Comparison of ENCODE assay signal across 11 mouse cellular contexts in genomic region chr6:88640331-88640730, GRCm38 (mm10). TPM values are rescaled to one million over a fixed set of nuclear protein-coding genes. Genes with fewer than 3 reads are reported as not detected.
A peak's percentile ranks its signal among the peaks of the same experiment; 100 is the strongest.
DNase-seq lines count a peak whose midpoint lies in the region; ATAC-seq and TF ChIP-seq lines count a peak whose summit lies in the region.
"Had no signal": no experiment of that assay in that cellular context is flagged by ENCODE, and none has a peak within 500 bp of the region (broad histone marks: within the 10 kb centered on the region; RNA-seq: fewer than 3 reads in every experiment).

No protein-coding gene starts in this region.

- WGBS in heart, embryonic 10.5 days, result 27% methylated on average over 3 of the region's 3 CpGs
- WGBS in hindbrain, postnatal 0 days, result 34% methylated on average over 3 of the region's 3 CpGs
- 14% methylated on average over 3 of the region's 3 CpGs for WGBS in midbrain, embryonic 16.5 days

- peaks cover 4% of the 10 kb centered on the region; the same call in 1 of the 2 replicates for H3K9me3 ChIP-seq in heart, embryonic 10.5 days
- H3K9me3 ChIP-seq in hindbrain, postnatal 0 days (ENCODE audit: low read length), result peaks cover 4% of the 10 kb centered on the region; the same call in 1 of the 2 replicates
- no peaks in the 10 kb centered on the region for H3K9me3 ChIP-seq in midbrain, embryonic 16.5 days (replicated peaks; ENCODE audit: control insufficient read depth, low read length, poor library complexity, severe bottlenecking)

- H3K36me3 ChIP-seq in heart, embryonic 10.5 days, result no peaks in the 10 kb centered on the region
- H3K36me3 ChIP-seq in hindbrain, postnatal 0 days (ENCODE audit: insufficient read depth, low read length), result no peaks in the 10 kb centered on the region
- no peaks in the 10 kb centered on the region for H3K36me3 ChIP-seq in midbrain, embryonic 16.5 days (ENCODE audit: control insufficient read depth, insufficient read depth, low read length)

- no peak for ATAC-seq in hindbrain, postnatal 0 days
- no peak for ATAC-seq in midbrain, embryonic 16.5 days

- H3K4me1 ChIP-seq in heart, embryonic 10.5 days, result peaks cover 14% of the 10 kb centered on the region
- H3K4me1 ChIP-seq in hindbrain, postnatal 0 days (ENCODE audit: insufficient read depth, low read length), result peaks cover 13% of the 10 kb centered on the region; the same call in 1 of the 2 replicates
- peaks cover 15% of the 10 kb centered on the region for H3K4me1 ChIP-seq in midbrain, embryonic 16.5 days (ENCODE audit: control insufficient read depth, insufficient read depth, low read length)

- intact Hi-C loops in left cerebral cortex, adult 2 months (cut with DNase I), result no loop called here
- intact Hi-C loops in left cerebral cortex, postnatal 10 days (cut with DNase I), result loop anchor here (5.0 kb wide), 1 partner anchor 87 kb away; no protein-coding TSS in a partner anchor

- H3K9ac ChIP-seq in hindbrain, postnatal 0 days (replicated peaks; ENCODE audit: low read length), result no peak overlapping the region
- H3K9ac ChIP-seq in midbrain, embryonic 16.5 days (ENCODE audit: low read depth, low read length), result peak overlapping the region; percentile 20; the same call in 1 of the 2 replicates

- no peak overlapping the region for H3K27ac ChIP-seq in heart, embryonic 10.5 days
- H3K27ac ChIP-seq in left cerebral cortex, adult 2 months, result peak overlapping the region; percentile 75
- H3K27ac ChIP-seq in hindbrain, postnatal 0 days, result peak overlapping the region; percentile 27; the same call in 1 of the 2 replicates
- peak overlapping the region; percentile 52 for H3K27ac ChIP-seq in midbrain, embryonic 16.5 days (ENCODE audit: low read length)
- H3K27ac ChIP-seq: macrophage had no signal

- H3K4me3 ChIP-seq in heart, embryonic 10.5 days, result peak overlapping the region; percentile 36; the same call in 1 of the 2 replicates
- no peak overlapping the region for H3K4me3 ChIP-seq in left cerebral cortex, adult 2 months
- no peak overlapping the region for H3K4me3 ChIP-seq in hindbrain, postnatal 0 days (ENCODE audit: low read length)
- 0 out of 2 replicates have a peak overlapping the region, but pooled peaks have one; percentile 1 for H3K4me3 ChIP-seq in midbrain, embryonic 16.5 days (ENCODE audit: low read depth, low read length)

- TF ChIP-seq CTCF in left cerebral cortex, adult 2 months (IDR thresholded peaks at IDR 0.05), result no peak
- no peak for TF ChIP-seq CTCF in hindbrain, postnatal 0 days (IDR thresholded peaks at IDR 0.05; ENCODE audit: low read depth)

- DNase-seq in heart, embryonic 10.5 days (ENCODE audit: low spot score), result no peak
- DNase-seq in heart, adult 18-20 months, result no peak
- no peak for DNase-seq in left cerebral cortex, adult 2 months (ENCODE audit: extremely low spot score in 1 of 2, low spot score in 2 of 2)
- DNase-seq in left cerebral cortex, postnatal 10 days (ENCODE audit: extremely low spot score in 1 of 2, low spot score in 2 of 2), result no peak
- DNase-seq in hindbrain, postnatal 0 days (ENCODE audit: low spot score), result no peak
- DNase-seq in layer of hippocampus, postnatal 14 days (ENCODE audit: low spot score in 2 of 2), result no peak
- no peak for DNase-seq in right cerebral cortex, adult 2 months (ENCODE audit: low spot score in 2 of 2)
- DNase-seq: B cell, adult 2 months; gastrocnemius, postnatal 25 days had no signal

- no peaks in the 10 kb centered on the region for H3K27me3 ChIP-seq in heart, embryonic 10.5 days (ENCODE audit: insufficient read depth, poor library complexity, severe bottlenecking)
- H3K27me3 ChIP-seq in hindbrain, postnatal 0 days (ENCODE audit: insufficient read depth, low read length), result no peaks in the 10 kb centered on the region
- no peaks in the 10 kb centered on the region for H3K27me3 ChIP-seq in midbrain, embryonic 16.5 days (ENCODE audit: control insufficient read depth, insufficient read depth, low read depth, low read length)

- H3K4me2 ChIP-seq in hindbrain, postnatal 0 days (ENCODE audit: low read depth, low read length), result peak overlapping the region; percentile 45
- peak overlapping the region; percentile 36 for H3K4me2 ChIP-seq in midbrain, embryonic 16.5 days (ENCODE audit: low read length)

RNA-seq across cellular contexts. Expression of gene Kbtbd12, which starts 2.6 kb away (rescaled TPM):
- 6.4 and 11.0 TPM in 2 replicates for polyA plus RNA-seq in heart, embryonic 10.5 days (2016; fragmentation: Nextera tagmentation; extraction: Ambion mirVana)
- 10 to 100 TPM; 42.6 to 44.1 TPM for total RNA-seq in heart, adult 18-20 months (2021)
- total RNA-seq in left cerebral cortex, adult 2 months (2021), result under 1 TPM in 1 of 2 experiments, not detected in 1; 0.23 TPM
- total RNA-seq in left cerebral cortex, postnatal 10 days (2021), result under 1 TPM; 0.20 to 0.56 TPM
- 0.68 TPM in 1 of 2 replicates, not detected in the other for total RNA-seq in hindbrain, postnatal 0 days (2014; rRNA removed)
- 0.34 and 0.45 TPM in 2 replicates for polyA plus RNA-seq in hindbrain, postnatal 0 days (2015; fragmentation: Nextera tagmentation; extraction: Ambion mirVana)
- polyA plus RNA-seq in midbrain, embryonic 16.5 days (2015; fragmentation: Nextera tagmentation; extraction: Ambion mirVana), result 0.12 and 1.1 TPM in 2 replicates
- total RNA-seq in layer of hippocampus, postnatal 14 days (2021), result 1 to 10 TPM in 1 of 2 experiments, under 1 TPM in 1; 0.21 to 1.2 TPM

Comparison
In these comparisons a context has a peak if more than half of its experiments do, and no peak if none do; other contexts are left out.
1. H3K4me3 ChIP-seq: peak in heart, embryonic 10.5 days (single experiment) and midbrain, embryonic 16.5 days (single experiment); none in left cerebral cortex, adult 2 months (single experiment) and hindbrain, postnatal 0 days (single experiment).
2. RNA of gene Kbtbd12, which starts 2.6 kb away (total RNA-seq): 42.6 to 44.1 TPM in heart, adult 18-20 months; 0.21 to 1.2 TPM in layer of hippocampus, postnatal 14 days, 0.68 TPM in hindbrain, postnatal 0 days, 0.20 to 0.56 TPM in left cerebral cortex, postnatal 10 days and 0.23 TPM in left cerebral cortex, adult 2 months; every median in the first group is over 10 times any median in the second.